In genomic region chr2:153045884-153046299, GRCm38 (mm10) we compare ENCODE assay signal across 9 mouse cellular contexts. TPM values are rescaled to one million over a fixed set of nuclear protein-coding genes. Genes with fewer than 3 reads are reported as not detected.
A peak's percentile ranks its signal among the peaks of the same experiment; 100 is the strongest.
DNase-seq lines count a peak whose midpoint lies in the region; ATAC-seq and TF ChIP-seq lines count a peak whose summit lies in the region.
"Had no signal": no experiment of that assay in that cellular context is flagged by ENCODE, and none has a peak within 500 bp of the region (broad histone marks: within the 10 kb centered on the region; RNA-seq: fewer than 3 reads in every experiment).

No protein-coding gene starts in this region.

- DNase-seq in kidney, postnatal 0 days (ENCODE audit: low spot score) = peak; percentile 42
- DNase-seq in kidney, postnatal 36 days = no peak
- DNase-seq in brain, adult 2 months (ENCODE audit: low read depth, low spot score) = peak; percentile 88
- DNase-seq in frontal cortex, adult 2 months (ENCODE audit: extremely low spot score in 1 of 2, low spot score in 1 of 2) = peak; percentile 63 to 81
- DNase-seq in midbrain, postnatal 0 days (ENCODE audit: low spot score) = peak; percentile 77
- DNase-seq in gastrocnemius, postnatal 25 days = no peak
- DNase-seq in spleen, postnatal 10 days (ENCODE audit: low spot score in 2 of 2) = no peak

- H3K9me3 ChIP-seq in kidney, postnatal 0 days (replicated peaks; ENCODE audit: low read length) = no peaks in the 10 kb centered on the region
- H3K9me3 ChIP-seq in midbrain, postnatal 0 days (ENCODE audit: low read length) = no peaks in the 10 kb centered on the region

- no peak overlapping the region for H3K4me3 ChIP-seq in kidney, postnatal 0 days (replicated peaks; ENCODE audit: low read depth, low read length)
- no peak overlapping the region for H3K4me3 ChIP-seq in midbrain, postnatal 0 days (ENCODE audit: low read depth, low read length)

- ATAC-seq in kidney, postnatal 0 days (replicated peaks; ENCODE audit: low FRiP score, low read depth) = no peak
- ATAC-seq in midbrain, postnatal 0 days (ENCODE audit: low FRiP score) = no peak
- no peak for ATAC-seq in erythroid progenitor cell, adult 5-6 weeks (replicated peaks; ENCODE audit: low FRiP score, poor library complexity, severe bottlenecking)

- no peaks in the 10 kb centered on the region for H3K36me3 ChIP-seq in kidney, postnatal 0 days (ENCODE audit: insufficient read depth, low read length)
- no peaks in the 10 kb centered on the region for H3K36me3 ChIP-seq in midbrain, postnatal 0 days (ENCODE audit: insufficient read depth, low read length)

- 0 out of 2 replicates have a peak, but pooled peaks cover 3% of the 10 kb centered on the region for H3K4me1 ChIP-seq in kidney, postnatal 0 days (replicated peaks; ENCODE audit: insufficient read depth, low read length)
- H3K4me1 ChIP-seq in midbrain, postnatal 0 days (ENCODE audit: insufficient read depth, low read length) = no peaks in the 10 kb centered on the region; the same call in 1 of the 2 replicates

- no peak for TF ChIP-seq CTCF in kidney, postnatal 0 days (IDR thresholded peaks at IDR 0.05; ENCODE audit: low read depth)
- TF ChIP-seq CTCF in midbrain, postnatal 0 days (IDR thresholded peaks at IDR 0.05) = no peak

- WGBS in kidney, postnatal 0 days = 29% methylated on average over 8 of the region's 8 CpGs
- WGBS in midbrain, postnatal 0 days = 34% methylated on average over 8 of the region's 8 CpGs

- no peaks in the 10 kb centered on the region for H3K27me3 ChIP-seq in kidney, postnatal 0 days (ENCODE audit: insufficient read depth, low read length)
- no peaks in the 10 kb centered on the region for H3K27me3 ChIP-seq in midbrain, postnatal 0 days (ENCODE audit: insufficient read depth, low read length)

- H3K4me2 ChIP-seq in kidney, postnatal 0 days (ENCODE audit: low read length) = no peak overlapping the region
- no peak overlapping the region for H3K4me2 ChIP-seq in midbrain, postnatal 0 days (ENCODE audit: low read depth, low read length, poor library complexity, severe bottlenecking)

- no peak overlapping the region for H3K27ac ChIP-seq in kidney, postnatal 0 days
- H3K27ac ChIP-seq in midbrain, postnatal 0 days (ENCODE audit: low read depth, low read length) = no peak overlapping the region

- H3K9ac ChIP-seq in kidney, postnatal 0 days (ENCODE audit: low read depth, low read length) = no peak overlapping the region
- H3K9ac ChIP-seq in midbrain, postnatal 0 days (replicated peaks; ENCODE audit: low read length, poor library complexity, severe bottlenecking) = no peak overlapping the region

RNA-seq across cellular contexts. Expression of gene Xkr7, which starts 14.2 kb away (rescaled TPM):
- not detected in 2 replicates for polyA plus RNA-seq in kidney, postnatal 0 days (2015; fragmentation: Nextera tagmentation; extraction: Ambion mirVana)
- polyA plus RNA-seq in frontal cortex, adult 2 months (2012; rRNA removed) = 1.5 and 1.8 TPM in 2 replicates
- 34.0 and 35.5 TPM in 2 replicates for total RNA-seq in midbrain, postnatal 0 days (2014; rRNA removed)
- 1.1 and 1.4 TPM in 2 replicates for polyA plus RNA-seq in midbrain, postnatal 0 days (2015; fragmentation: Nextera tagmentation; extraction: Ambion mirVana)
- not detected in 2 replicates for total RNA-seq in erythroid progenitor cell, adult 5-6 weeks (2015; ENCODE audit: low replicate concordance)
- not detected in 2 replicates for total RNA-seq in erythroid progenitor cell, adult 5-6 weeks (2017; ENCODE audit: low replicate concordance)
- under 1 TPM; 0.15 to 0.19 TPM for total RNA-seq in gastrocnemius, postnatal 25 days (2021)
- total RNA-seq: neutrophil, adult 5-6 weeks had no signal

RNA-seq across cellular contexts. Expression of gene Ccm2l, which starts 19.9 kb away (rescaled TPM):
- polyA plus RNA-seq in kidney, postnatal 0 days (2015; fragmentation: Nextera tagmentation; extraction: Ambion mirVana) = 3.4 TPM in 2 replicates
- polyA plus RNA-seq in frontal cortex, adult 2 months (2012; rRNA removed) = 12.2 and 16.4 TPM in 2 replicates
- total RNA-seq in midbrain, postnatal 0 days (2014; rRNA removed) = 4.5 and 7.0 TPM in 2 replicates
- polyA plus RNA-seq in midbrain, postnatal 0 days (2015; fragmentation: Nextera tagmentation; extraction: Ambion mirVana) = 1.1 and 1.3 TPM in 2 replicates
- 0.72 TPM in 1 of 2 replicates, not detected in the other for total RNA-seq in erythroid progenitor cell, adult 5-6 weeks (2015; ENCODE audit: low replicate concordance)
- total RNA-seq in erythroid progenitor cell, adult 5-6 weeks (2017; ENCODE audit: low replicate concordance) = not detected in 2 replicates
- total RNA-seq in gastrocnemius, postnatal 25 days (2021) = 1 to 10 TPM; 5.0 to 5.1 TPM
- total RNA-seq: neutrophil, adult 5-6 weeks had no signal

RNA-seq across cellular contexts. Expression of gene Pdrg1, which starts 30.7 kb away (rescaled TPM):
- 103 and 109 TPM in 2 replicates for polyA plus RNA-seq in kidney, postnatal 0 days (2015; fragmentation: Nextera tagmentation; extraction: Ambion mirVana)
- 86.3 and 86.6 TPM in 2 replicates for polyA plus RNA-seq in frontal cortex, adult 2 months (2012; rRNA removed)
- total RNA-seq in midbrain, postnatal 0 days (2014; rRNA removed) = 54.5 and 60.7 TPM in 2 replicates
- 240 and 249 TPM in 2 replicates for polyA plus RNA-seq in midbrain, postnatal 0 days (2015; fragmentation: Nextera tagmentation; extraction: Ambion mirVana)
- total RNA-seq in erythroid progenitor cell, adult 5-6 weeks (2015; ENCODE audit: low replicate concordance) = 8.8 and 13.3 TPM in 2 replicates
- 4.2 and 31.2 TPM in 2 replicates for total RNA-seq in erythroid progenitor cell, adult 5-6 weeks (2017; ENCODE audit: low replicate concordance)
- 10 to 100 TPM; 71.0 to 76.9 TPM for total RNA-seq in gastrocnemius, postnatal 25 days (2021)

Comparison
In these comparisons a context has a peak if more than half of its experiments do, and no peak if none do; other contexts are left out.
1. DNase-seq: peak in kidney, postnatal 0 days (single experiment), brain, adult 2 months (single experiment), frontal cortex, adult 2 months (2 of 2) and midbrain, postnatal 0 days (single experiment); none in kidney, postnatal 36 days (0 of 2), gastrocnemius, postnatal 25 days (single experiment) and spleen, postnatal 10 days (0 of 2).
2. RNA of gene Xkr7, which starts 14.2 kb away (total RNA-seq): 34.0 to 35.5 TPM in midbrain, postnatal 0 days; 0.15 to 0.19 TPM in gastrocnemius, postnatal 25 days and not detected in erythroid progenitor cell, adult 5-6 weeks; every median in the first group is over 10 times any median in the second.